25 mouse cellular contexts compared by ENCODE assay signal in genomic region chr1:134567511-134567910, GRCm38 (mm10). TPM values are rescaled to one million over a fixed set of nuclear protein-coding genes. Genes with fewer than 3 reads are reported as not detected.
"Had no signal": no experiment of that assay in that cellular context is flagged by ENCODE, and none has a peak within 500 bp of the region (broad histone marks: within the 10 kb centered on the region; RNA-seq: fewer than 3 reads in every experiment).

No protein-coding gene starts in this region.

- H3K36me3 ChIP-seq: liver, embryonic 15.5 days; lung, embryonic 15.5 days; midbrain, embryonic 13.5 days; midbrain, embryonic 15.5 days; neural tube, embryonic 13.5 days; neural tube, embryonic 15.5 days; stomach, embryonic 15.5 days had no signal

- ATAC-seq: liver, postnatal 0 days; lung, postnatal 0 days; midbrain, embryonic 13.5 days; midbrain, embryonic 15.5 days had no signal

- DNase-seq: liver, postnatal 0 days; lung, adult 2 months; lung, postnatal 14 days; lung, postnatal 36 days; right cerebral cortex, postnatal 14 days; thymus, adult 2 months; thymus, postnatal 25 days; thymus, postnatal 4 days had no signal

- H3K27me3 ChIP-seq: liver, embryonic 15.5 days; lung, embryonic 15.5 days; megakaryocyte, embryonic 14.5 days; midbrain, embryonic 13.5 days; midbrain, embryonic 15.5 days; neural tube, embryonic 13.5 days; neural tube, embryonic 15.5 days; stomach, embryonic 15.5 days had no signal

- H3K4me2 ChIP-seq: liver, embryonic 15.5 days; lung, embryonic 15.5 days; midbrain, embryonic 11.5 days; midbrain, embryonic 13.5 days; midbrain, embryonic 15.5 days; neural tube, embryonic 13.5 days; neural tube, embryonic 15.5 days; stomach, embryonic 15.5 days had no signal

- H3K27ac ChIP-seq: liver, embryonic 15.5 days; lung, embryonic 15.5 days; macrophage; midbrain, embryonic 13.5 days; midbrain, embryonic 15.5 days; neural tube, embryonic 13.5 days; neural tube, embryonic 15.5 days; stomach, embryonic 15.5 days; stomach, postnatal 0 days had no signal

- H3K9ac ChIP-seq: liver, embryonic 15.5 days; liver, postnatal 0 days; lung, embryonic 15.5 days; midbrain, embryonic 13.5 days; midbrain, embryonic 15.5 days; neural tube, embryonic 13.5 days; neural tube, embryonic 15.5 days; stomach, embryonic 15.5 days had no signal

- H3K9me3 ChIP-seq: liver, embryonic 15.5 days; lung, embryonic 15.5 days; megakaryocyte, embryonic 14.5 days; midbrain, embryonic 13.5 days; midbrain, embryonic 15.5 days; neural tube, embryonic 13.5 days; neural tube, embryonic 15.5 days; stomach, embryonic 15.5 days had no signal

- H3K4me3 ChIP-seq: liver, embryonic 15.5 days; lung, embryonic 15.5 days; megakaryocyte, embryonic 14.5 days; midbrain, embryonic 13.5 days; midbrain, embryonic 15.5 days; myocyte; neural tube, embryonic 13.5 days; neural tube, embryonic 15.5 days; stomach, embryonic 15.5 days had no signal

RNA-seq across cellular contexts. Expression of gene Mgat4e, which starts 18.0 kb away (rescaled TPM):
- total RNA-seq: megakaryocyte progenitor cell, adult 5-6 weeks; midbrain, postnatal 0 days had no signal
- polyA plus RNA-seq: liver, embryonic 15.5 days; liver, postnatal 0 days; lung, adult 2 months; lung, embryonic 15.5 days; lung, postnatal 0 days; macrophage; midbrain, embryonic 11.5 days; midbrain, embryonic 13.5 days; midbrain, embryonic 15.5 days; midbrain, postnatal 0 days; myocyte; neural tube, embryonic 11.5 days; neural tube, embryonic 13.5 days; neural tube, embryonic 15.5 days; spleen, adult 2 months; stomach, embryonic 15.5 days; stomach, postnatal 0 days; thymus, adult 2 months had no signal
